Mouse (Mus musculus): ENCODE measurements at regions not wholly inside any gene's neighbourhood (a gene's known extent, or its start where the extent isn't known, plus 50 kb on each side); places are given as distances from the start of the nearest gene placed in this dataset.

GRCm38 (mm10) chr3:57073962-57074506 is 227.8 kb downstream of the Tm4sf1 start:
- H3K27ac ChIP-seq (ENCODE audit: low read length): no peak overlapping the region
- no peaks in the 10 kb centered on the region for H3K9me3 ChIP-seq (replicated peaks; ENCODE audit: control insufficient read depth, low read length)
- no peak for ATAC-seq (ENCODE audit: insufficient read depth, low FRiP score)
- H3K4me2 ChIP-seq (ENCODE audit: low read depth, low read length): no peak overlapping the region
- no peaks in the 10 kb centered on the region for H3K4me1 ChIP-seq (ENCODE audit: control insufficient read depth, insufficient read depth, low read length)
- no peaks in the 10 kb centered on the region for H3K36me3 ChIP-seq (ENCODE audit: control insufficient read depth, insufficient read depth, low read length)
- H3K27me3 ChIP-seq (ENCODE audit: control insufficient read depth, insufficient read depth, low read length): no peaks in the 10 kb centered on the region
- H3K4me3 ChIP-seq (replicated peaks; ENCODE audit: low read length): no peak overlapping the region
- 79% methylated on average over 4 of the region's 4 CpGs for WGBS
- H3K9ac ChIP-seq (ENCODE audit: low read length): no peak overlapping the region

GRCm38 (mm10) chr3:57033021-57033420 is 268.8 kb downstream of the Tm4sf1 start:
- Histone ChIP-seq H3K9ac (ENCODE audit: low read length) (no peak overlapping the region), H3K27me3 (ENCODE audit: control insufficient read depth, insufficient read depth, low read length) (no peaks in the 10 kb centered on the region), H3K9me3 (replicated peaks; ENCODE audit: control insufficient read depth, low read length) (no peaks in the 10 kb centered on the region), H3K36me3 (ENCODE audit: control insufficient read depth, insufficient read depth, low read length) (no peaks in the 10 kb centered on the region), H3K4me3 (replicated peaks; ENCODE audit: low read length) (no peak overlapping the region), H3K4me2 (ENCODE audit: low read depth, low read length) (no peak overlapping the region), H3K4me1 (ENCODE audit: control insufficient read depth, insufficient read depth, low read length) (no peaks in the 10 kb centered on the region), H3K27ac (ENCODE audit: low read length) (no peak overlapping the region)
- ATAC-seq (ENCODE audit: insufficient read depth, low FRiP score): no peak

GRCm38 (mm10) chr3:57018171-57018570 is 283.6 kb downstream of the Tm4sf1 start:
- Histone ChIP-seq H3K27me3 (ENCODE audit: control insufficient read depth, insufficient read depth, low read length) (no peaks in the 10 kb centered on the region), H3K4me1 (ENCODE audit: control insufficient read depth, insufficient read depth, low read length) (no peaks in the 10 kb centered on the region), H3K36me3 (ENCODE audit: control insufficient read depth, insufficient read depth, low read length) (no peaks in the 10 kb centered on the region), H3K4me3 (replicated peaks; ENCODE audit: low read length) (no peak overlapping the region), H3K4me2 (ENCODE audit: low read depth, low read length) (no peak overlapping the region), H3K9ac (ENCODE audit: low read length) (no peak overlapping the region), H3K27ac (ENCODE audit: low read length) (no peak overlapping the region), H3K9me3 (replicated peaks; ENCODE audit: control insufficient read depth, low read length) (no peaks in the 10 kb centered on the region)
- no peak for ATAC-seq (ENCODE audit: insufficient read depth, low FRiP score)

GRCm38 (mm10) chr3:56981305-56981660 is 320.5 kb downstream of the Tm4sf1 start:
- ATAC-seq (ENCODE audit: insufficient read depth, low FRiP score): no peak
- H3K9me3 ChIP-seq (replicated peaks; ENCODE audit: control insufficient read depth, low read length): no peaks in the 10 kb centered on the region
- 80% methylated on average over 2 of the region's 2 CpGs for WGBS

GRCm38 (mm10) chr3:56980593-56981304 is 321.0 kb downstream of the Tm4sf1 start:
- no peaks in the 10 kb centered on the region for H3K9me3 ChIP-seq (replicated peaks; ENCODE audit: control insufficient read depth, low read length)
- no peak overlapping the region for H3K9ac ChIP-seq (ENCODE audit: low read length)
- no peaks in the 10 kb centered on the region for H3K27me3 ChIP-seq (ENCODE audit: control insufficient read depth, insufficient read depth, low read length)
- H3K36me3 ChIP-seq (ENCODE audit: control insufficient read depth, insufficient read depth, low read length): no peaks in the 10 kb centered on the region
- H3K4me1 ChIP-seq (ENCODE audit: control insufficient read depth, insufficient read depth, low read length): no peaks in the 10 kb centered on the region
- no peak overlapping the region for H3K27ac ChIP-seq (ENCODE audit: low read length)
- ATAC-seq (ENCODE audit: insufficient read depth, low FRiP score): no peak
- WGBS: 73% methylated on average over 3 of the region's 3 CpGs
- no peak overlapping the region for H3K4me2 ChIP-seq (ENCODE audit: low read depth, low read length)
- no peak overlapping the region for H3K4me3 ChIP-seq (replicated peaks; ENCODE audit: low read length)

More at GRCm38 (mm10) chr3:56981305-56981660, 320.5 kb downstream of the Tm4sf1 start:
- H3K27me3 ChIP-seq (ENCODE audit: control insufficient read depth, insufficient read depth, low read length): no peaks in the 10 kb centered on the region
- no peak overlapping the region for H3K4me3 ChIP-seq (replicated peaks; ENCODE audit: low read length)
- no peak overlapping the region for H3K4me2 ChIP-seq (ENCODE audit: low read depth, low read length)
- no peak overlapping the region for H3K9ac ChIP-seq (ENCODE audit: low read length)
- H3K4me1 ChIP-seq (ENCODE audit: control insufficient read depth, insufficient read depth, low read length): no peaks in the 10 kb centered on the region
- no peaks in the 10 kb centered on the region for H3K36me3 ChIP-seq (ENCODE audit: control insufficient read depth, insufficient read depth, low read length)
- no peak overlapping the region for H3K27ac ChIP-seq (ENCODE audit: low read length)

- H3K4me2 ChIP-seq (ENCODE audit: low read depth, low read length): no peak overlapping the region
- no peak overlapping the region for H3K4me3 ChIP-seq (replicated peaks; ENCODE audit: low read length)
- H3K27me3 ChIP-seq (ENCODE audit: control insufficient read depth, insufficient read depth, low read length): no peaks in the 10 kb centered on the region
- no peak overlapping the region for H3K27ac ChIP-seq (ENCODE audit: low read length)
- H3K4me1 ChIP-seq (ENCODE audit: control insufficient read depth, insufficient read depth, low read length): no peaks in the 10 kb centered on the region
- ATAC-seq (ENCODE audit: insufficient read depth, low FRiP score): no peak
- H3K9me3 ChIP-seq (replicated peaks; ENCODE audit: control insufficient read depth, low read length): no peaks in the 10 kb centered on the region
- 71% methylated on average over 1 of the region's 1 CpGs for WGBS
- H3K9ac ChIP-seq (ENCODE audit: low read length): no peak overlapping the region
- no peaks in the 10 kb centered on the region for H3K36me3 ChIP-seq (ENCODE audit: control insufficient read depth, insufficient read depth, low read length)
Measured at GRCm38 (mm10) chr3:56966008-56966407, 335.8 kb downstream of the Tm4sf1 start.

- WGBS: 83% methylated on average over 2 of the region's 2 CpGs
- no peak overlapping the region for H3K4me2 ChIP-seq (ENCODE audit: low read depth, low read length)
- ATAC-seq (ENCODE audit: insufficient read depth, low FRiP score): no peak
Measured at GRCm38 (mm10) chr3:56965444-56965843, 336.3 kb downstream of the Tm4sf1 start.

GRCm38 (mm10) chr3:56964156-56964555 is 337.6 kb downstream of the Tm4sf1 start:
- Histone ChIP-seq H3K36me3 (ENCODE audit: control insufficient read depth, insufficient read depth, low read length) (no peaks in the 10 kb centered on the region), H3K9ac (ENCODE audit: low read length) (no peak overlapping the region)
- 84% methylated on average over 3 of the region's 3 CpGs for WGBS

More at GRCm38 (mm10) chr3:56965444-56965843, 336.3 kb downstream of the Tm4sf1 start:
- H3K36me3 ChIP-seq (ENCODE audit: control insufficient read depth, insufficient read depth, low read length): no peaks in the 10 kb centered on the region
- H3K4me1 ChIP-seq (ENCODE audit: control insufficient read depth, insufficient read depth, low read length): no peaks in the 10 kb centered on the region
- no peak overlapping the region for H3K9ac ChIP-seq (ENCODE audit: low read length)
- no peak overlapping the region for H3K4me3 ChIP-seq (replicated peaks; ENCODE audit: low read length)
- no peaks in the 10 kb centered on the region for H3K9me3 ChIP-seq (replicated peaks; ENCODE audit: control insufficient read depth, low read length)
- no peak overlapping the region for H3K27ac ChIP-seq (ENCODE audit: low read length)
- no peaks in the 10 kb centered on the region for H3K27me3 ChIP-seq (ENCODE audit: control insufficient read depth, insufficient read depth, low read length)

GRCm38 (mm10) chr3:56963251-56963650 is 338.5 kb downstream of the Tm4sf1 start:
- H3K36me3 ChIP-seq (ENCODE audit: control insufficient read depth, insufficient read depth, low read length): no peaks in the 10 kb centered on the region
- WGBS: 65% methylated on average over 3 of the region's 3 CpGs

More at GRCm38 (mm10) chr3:56964156-56964555, 337.6 kb downstream of the Tm4sf1 start:
- Histone ChIP-seq H3K27ac (ENCODE audit: low read length) (no peak overlapping the region), H3K4me2 (ENCODE audit: low read depth, low read length) (no peak overlapping the region), H3K9me3 (replicated peaks; ENCODE audit: control insufficient read depth, low read length) (no peaks in the 10 kb centered on the region), H3K4me1 (ENCODE audit: control insufficient read depth, insufficient read depth, low read length) (no peaks in the 10 kb centered on the region), H3K27me3 (ENCODE audit: control insufficient read depth, insufficient read depth, low read length) (no peaks in the 10 kb centered on the region), H3K4me3 (replicated peaks; ENCODE audit: low read length) (no peak overlapping the region)
- no peak for ATAC-seq (ENCODE audit: insufficient read depth, low FRiP score)

More at GRCm38 (mm10) chr3:56963251-56963650, 338.5 kb downstream of the Tm4sf1 start:
- H3K9ac ChIP-seq (ENCODE audit: low read length): no peak overlapping the region
- H3K27me3 ChIP-seq (ENCODE audit: control insufficient read depth, insufficient read depth, low read length): no peaks in the 10 kb centered on the region
- no peak overlapping the region for H3K27ac ChIP-seq (ENCODE audit: low read length)
- ATAC-seq (ENCODE audit: insufficient read depth, low FRiP score): no peak
- H3K4me1 ChIP-seq (ENCODE audit: control insufficient read depth, insufficient read depth, low read length): no peaks in the 10 kb centered on the region
- H3K9me3 ChIP-seq (replicated peaks; ENCODE audit: control insufficient read depth, low read length): no peaks in the 10 kb centered on the region
- no peak overlapping the region for H3K4me3 ChIP-seq (replicated peaks; ENCODE audit: low read length)
- H3K4me2 ChIP-seq (ENCODE audit: low read depth, low read length): no peak overlapping the region

Measured in stomach, embryonic 16.5 days (tissue).